In genomic region chr5:140830314-140831063, GRCm38 (mm10) we compare ENCODE assay signal across 8 mouse cellular contexts. TPM values are rescaled to one million over a fixed set of nuclear protein-coding genes. Genes with fewer than 3 reads are reported as not detected.
DNase-seq lines count a peak whose midpoint lies in the region; ATAC-seq and TF ChIP-seq lines count a peak whose summit lies in the region.

Gene Gna12 (minus strand): TSS chr5:140830431.

- H3K9ac ChIP-seq in heart, embryonic 15.5 days = peak within 1 kb of the TSS; percentile 90
- H3K9ac ChIP-seq in liver, embryonic 14.5 days (replicated peaks) = peak within 1 kb of the TSS; percentile 85
- peak within 1 kb of the TSS; percentile 85 for H3K9ac ChIP-seq in neural tube, embryonic 11.5 days (ENCODE audit: low read length)
- H3K9ac ChIP-seq in stomach, postnatal 0 days (ENCODE audit: low read length) = peak within 1 kb of the TSS; percentile 82

- peak within 1 kb of the TSS; percentile 92 for H3K27ac ChIP-seq in forebrain, embryonic 10.5 days
- peak within 1 kb of the TSS; percentile 86 for H3K27ac ChIP-seq in heart, embryonic 15.5 days
- H3K27ac ChIP-seq in liver, embryonic 14.5 days = peak within 1 kb of the TSS; percentile 50
- peak within 1 kb of the TSS; percentile 70; the same call in 1 of the 2 replicates for H3K27ac ChIP-seq in neural tube, embryonic 11.5 days (ENCODE audit: low read depth, low read length)
- H3K27ac ChIP-seq in stomach, postnatal 0 days (replicated peaks) = peak within 1 kb of the TSS; percentile 89

- 2% methylated on average over 45 of the region's 49 CpGs for WGBS in forebrain, embryonic 10.5 days
- WGBS in heart, embryonic 15.5 days = under 1% methylated on average over 48 of the region's 49 CpGs
- WGBS in liver, embryonic 14.5 days (ENCODE audit: insufficient replicate concordance) = under 1% methylated on average over 49 of the region's 49 CpGs
- under 1% methylated on average over 26 of the region's 49 CpGs for WGBS in neural tube, embryonic 11.5 days
- 0% methylated on average over 37 of the region's 49 CpGs for WGBS in stomach, postnatal 0 days

- no peaks in the 10 kb centered on the region for H3K9me3 ChIP-seq in forebrain, embryonic 10.5 days
- no peaks in the 10 kb centered on the region for H3K9me3 ChIP-seq in heart, embryonic 15.5 days (replicated peaks)
- no peaks in the 10 kb centered on the region for H3K9me3 ChIP-seq in liver, embryonic 14.5 days (ENCODE audit: control insufficient read depth, low read length)
- H3K9me3 ChIP-seq in neural tube, embryonic 11.5 days (ENCODE audit: control insufficient read depth, low read length) = no peaks in the 10 kb centered on the region
- H3K9me3 ChIP-seq in stomach, postnatal 0 days (ENCODE audit: control insufficient read depth, low read length) = no peaks in the 10 kb centered on the region

- no peak for TF ChIP-seq CTCF in liver, embryonic 14.5 days (IDR thresholded peaks at IDR 0.05; ENCODE audit: low read depth)
- TF ChIP-seq CTCF in stomach, postnatal 0 days (IDR thresholded peaks at IDR 0.05; ENCODE audit: low read depth) = no peak

- H3K4me2 ChIP-seq in heart, embryonic 15.5 days = peak within 1 kb of the TSS; percentile 88
- H3K4me2 ChIP-seq in liver, embryonic 14.5 days (ENCODE audit: low read depth) = peak within 1 kb of the TSS; percentile 100
- peak within 1 kb of the TSS; percentile 96 for H3K4me2 ChIP-seq in neural tube, embryonic 11.5 days (ENCODE audit: low read depth)
- H3K4me2 ChIP-seq in stomach, postnatal 0 days (replicated peaks; ENCODE audit: low read depth) = peak within 1 kb of the TSS; percentile 95

- H3K4me3 ChIP-seq in forebrain, embryonic 10.5 days = peak within 1 kb of the TSS; percentile 81
- H3K4me3 ChIP-seq in heart, embryonic 15.5 days = peak within 1 kb of the TSS; percentile 92
- H3K4me3 ChIP-seq in liver, embryonic 14.5 days (ENCODE audit: insufficient read depth in 1 of 2, low read depth in 2 of 2, low read length in 2 of 2) = peak within 1 kb of the TSS; percentile 74
- H3K4me3 ChIP-seq in neural tube, embryonic 11.5 days (ENCODE audit: low read depth, low read length) = peak within 1 kb of the TSS; percentile 79
- H3K4me3 ChIP-seq in stomach, postnatal 0 days (ENCODE audit: low read depth, low read length) = peak within 1 kb of the TSS; percentile 73

- H3K27me3 ChIP-seq in forebrain, embryonic 10.5 days (ENCODE audit: poor library complexity, severe bottlenecking) = no peaks in the 10 kb centered on the region
- H3K27me3 ChIP-seq in heart, embryonic 15.5 days = no peaks in the 10 kb centered on the region
- no peaks in the 10 kb centered on the region for H3K27me3 ChIP-seq in liver, embryonic 14.5 days (ENCODE audit: control insufficient read depth, insufficient read depth, low read length)
- no peaks in the 10 kb centered on the region for H3K27me3 ChIP-seq in neural tube, embryonic 11.5 days (ENCODE audit: control insufficient read depth, insufficient read depth, low read length)
- no peaks in the 10 kb centered on the region for H3K27me3 ChIP-seq in stomach, postnatal 0 days (ENCODE audit: control insufficient read depth, insufficient read depth, low read length)

- peaks cover 39% of the 10 kb centered on the region for H3K4me1 ChIP-seq in forebrain, embryonic 10.5 days
- peaks cover 39% of the 10 kb centered on the region for H3K4me1 ChIP-seq in heart, embryonic 15.5 days (replicated peaks)
- H3K4me1 ChIP-seq in liver, embryonic 14.5 days (replicated peaks; ENCODE audit: control insufficient read depth in 2 of 2, insufficient read depth in 2 of 2, low read length in 1 of 2) = peaks cover 28 to 30% of the 10 kb centered on the region in 2 experiments
- H3K4me1 ChIP-seq in neural tube, embryonic 11.5 days (ENCODE audit: control insufficient read depth, insufficient read depth, low read length) = peaks cover 13% of the 10 kb centered on the region
- no peaks in the 10 kb centered on the region for H3K4me1 ChIP-seq in stomach, postnatal 0 days (replicated peaks; ENCODE audit: control insufficient read depth, insufficient read depth)

- peaks cover 8% of the 10 kb centered on the region for H3K36me3 ChIP-seq in forebrain, embryonic 10.5 days (replicated peaks)
- H3K36me3 ChIP-seq in heart, embryonic 15.5 days = no peaks in the 10 kb centered on the region
- no peaks in the 10 kb centered on the region for H3K36me3 ChIP-seq in liver, embryonic 14.5 days (replicated peaks; ENCODE audit: control insufficient read depth, insufficient read depth, low read depth)
- H3K36me3 ChIP-seq in neural tube, embryonic 11.5 days (ENCODE audit: control insufficient read depth, insufficient read depth, low read length) = no peaks in the 10 kb centered on the region
- no peaks in the 10 kb centered on the region for H3K36me3 ChIP-seq in stomach, postnatal 0 days (ENCODE audit: control insufficient read depth, insufficient read depth, low read length)

- no peak for TF ChIP-seq EP300 in liver, embryonic 14.5 days (IDR thresholded peaks at IDR 0.05; ENCODE audit: low read depth)
- TF ChIP-seq EP300 in stomach, postnatal 0 days (optimal IDR thresholded peaks at IDR 0.05) = no peak

- ATAC-seq in heart, embryonic 15.5 days (replicated peaks; ENCODE audit: insufficient number of reproducible peaks, insufficient read depth, low FRiP score, low read depth) = peak; percentile 98
- peak; percentile 96 for ATAC-seq in liver, embryonic 14.5 days (ENCODE audit: insufficient read depth)
- peak; percentile 97 for ATAC-seq in neural tube, embryonic 11.5 days (ENCODE audit: insufficient read depth, low FRiP score, low TSS enrichment)
- ATAC-seq in stomach, postnatal 0 days (ENCODE audit: low FRiP score, low TSS enrichment) = peak; percentile 97

- peak; percentile 95 to 98 for DNase-seq in CD8-positive naive resting alpha-beta T cell, adult 2 months (ENCODE audit: low read depth in 2 of 2, low spot score in 2 of 2)
- DNase-seq in c-Kit-positive CD71-negative TER-119-negative erythroid progenitor cells, embryonic 14.5 days (ENCODE audit: low read depth) = peak; percentile 99
- DNase-seq in forebrain, embryonic 10.5 days (ENCODE audit: extremely low spot score, low spot score) = peak; percentile 97
- DNase-seq in kidney, postnatal 25 days = peak; percentile 98 to 99
- peak; percentile 99 to 100 (median 100) for DNase-seq in liver, embryonic 14.5 days (ENCODE audit: low read depth in 3 of 3, low spot score in 3 of 3)
- peak; percentile 99 for DNase-seq in neural tube, embryonic 11.5 days (ENCODE audit: low spot score)
- peak; percentile 99 for DNase-seq in stomach, postnatal 0 days (ENCODE audit: low spot score)

RNA-seq across cellular contexts. Expression of gene Gna12, which starts in this region (rescaled TPM):
- polyA plus RNA-seq in forebrain, embryonic 10.5 days (2016; fragmentation: Nextera tagmentation; extraction: Ambion mirVana) = 6.1 and 7.6 TPM in 2 replicates
- polyA plus RNA-seq in heart, embryonic 15.5 days (2015; fragmentation: Nextera tagmentation; extraction: Ambion mirVana) = 37.9 and 53.4 TPM in 2 replicates
- 14.2 and 17.0 TPM in 2 replicates for polyA plus RNA-seq in liver, embryonic 14.5 days (2012; rRNA removed)
- polyA plus RNA-seq in liver, embryonic 14.5 days (2014; fragmentation: Nextera tagmentation; extraction: Ambion mirVana) = 5.4 and 9.6 TPM in 2 replicates
- polyA plus RNA-seq in neural tube, embryonic 11.5 days (2014; fragmentation: Nextera tagmentation; extraction: Ambion mirVana) = 60.3 and 65.0 TPM in 2 replicates
- 19.6 and 24.8 TPM in 2 replicates for polyA plus RNA-seq in stomach, postnatal 0 days (2015; fragmentation: Nextera tagmentation; extraction: Ambion mirVana)

Comparison
In these comparisons a context has a peak if more than half of its experiments do, and no peak if none do; other contexts are left out.
1. Peak in every context shown above with its lines: DNase-seq, ATAC-seq, H3K4me3 ChIP-seq and H3K27ac ChIP-seq.